Mouse (Mus musculus): ENCODE data around the gene Spag7. TPM values are rescaled to one million over a fixed set of nuclear protein-coding genes. Genes with fewer than 3 reads are reported as not detected.

The Spag7 gene
- polyA plus RNA-seq (2012; rRNA removed), result 48.0 and 50.2 TPM in 2 replicates

GRCm38 (mm10) chr11:70668771-70669505, at the start of gene Spag7:
Gene Spag7, minus strand, starts transcription at chr11:70669416.

GRCm38 (mm10) chr11:70699722-70700556, 30.7 kb upstream of the Spag7 start, which contains the start of the genes Inca1 and Kif1c:
Gene Inca1, minus strand, starts transcription at chr11:70700155.
Gene Kif1c, plus strand, starts transcription at chr11:70700548.

GRCm38 (mm10) chr11:70687601-70688199, 18.5 kb upstream of the Spag7 start, which contains the start of gene Camta2:
Gene Camta2, minus strand, starts transcription at chr11:70688105.

GRCm38 (mm10) chr11:70656964-70657363, 12.3 kb downstream of the Spag7 start, which contains the start of gene Eno3:
Gene Eno3, plus strand, starts transcription at chr11:70657202.

GRCm38 (mm10) chr11:70654198-70654922, 14.9 kb downstream of the Spag7 start, which contains the start of gene Pfn1:
Gene Pfn1, minus strand, starts transcription at chr11:70654644.

GRCm38 (mm10) chr11:70646691-70647650, 22.2 kb downstream of the Spag7 start, which contains the start of the genes Rnf167 and Slc25a11:
Gene Rnf167, plus strand, starts transcription at chr11:70647235.
Gene Slc25a11, minus strand, starts transcription at chr11:70647479.

GRCm38 (mm10) chr11:70638714-70639278, 30.4 kb downstream of the Spag7 start, which contains the start of gene Gp1ba:
Gene Gp1ba, plus strand, starts transcription at chr11:70639122.

GRCm38 (mm10) chr11:70619101-70619500, 50.1 kb downstream of the Spag7 start, which contains the start of gene Chrne:
Gene Chrne, minus strand, starts transcription at chr11:70619216.

GRCm38 (mm10) chr11:70615516-70616093, 53.6 kb downstream of the Spag7 start, which contains the start of gene 4930544D05Rik:
Gene 4930544D05Rik, plus strand, starts transcription at chr11:70615848.

Other genes starting within 250 kb of the Spag7 start
- 16.2 and 19.8 TPM in 2 replicates for gene Arrb2, start 236.8 kb downstream of the Spag7 start, polyA plus RNA-seq (2012; rRNA removed)
- gene Med11, start 217.5 kb downstream of the Spag7 start, polyA plus RNA-seq (2012; rRNA removed), result 13.8 and 13.9 TPM in 2 replicates
- gene Zmynd15, start 210.0 kb downstream of the Spag7 start, polyA plus RNA-seq (2012; rRNA removed), result 0.29 and 0.30 TPM in 2 replicates
- gene Cxcl16, start 209.4 kb downstream of the Spag7 start, polyA plus RNA-seq (2012; rRNA removed), result 0.85 and 1.2 TPM in 2 replicates
- gene Tm4sf5, start 164.2 kb downstream of the Spag7 start, polyA plus RNA-seq (2012; rRNA removed), result 0.66 and 1.0 TPM in 2 replicates
- 0.23 and 0.41 TPM in 2 replicates for gene Vmo1, start 154.8 kb downstream of the Spag7 start, polyA plus RNA-seq (2012; rRNA removed)
- gene Gltpd2, start 150.2 kb downstream of the Spag7 start, polyA plus RNA-seq (2012; rRNA removed), result 8.8 and 10.9 TPM in 2 replicates
- gene Psmb6, start 144.0 kb downstream of the Spag7 start, polyA plus RNA-seq (2012; rRNA removed), result 160 and 165 TPM in 2 replicates
- not detected in 2 replicates for gene Gm40193, start 136.5 kb downstream of the Spag7 start, polyA plus RNA-seq (2012; rRNA removed)
- gene Pld2, start 129.4 kb downstream of the Spag7 start, polyA plus RNA-seq (2012; rRNA removed), result 2.0 and 2.3 TPM in 2 replicates
- gene Mink1, start 106.5 kb downstream of the Spag7 start, polyA plus RNA-seq (2012; rRNA removed), result 12.1 and 13.7 TPM in 2 replicates
- gene 4930544D05Rik, start 53.6 kb downstream of the Spag7 start, polyA plus RNA-seq (2012; rRNA removed), result not detected in 2 replicates
- 0.06 TPM in 1 of 2 replicates, not detected in the other for gene Chrne, start 50.2 kb downstream of the Spag7 start, polyA plus RNA-seq (2012; rRNA removed)
- 3.2 and 4.8 TPM in 2 replicates for gene Gp1ba, start 30.3 kb downstream of the Spag7 start, polyA plus RNA-seq (2012; rRNA removed)
- gene Rnf167, start 22.2 kb downstream of the Spag7 start, polyA plus RNA-seq (2012; rRNA removed), result 44.9 and 50.6 TPM in 2 replicates
- 34.1 and 39.6 TPM in 2 replicates for gene Slc25a11, start 21.9 kb downstream of the Spag7 start, polyA plus RNA-seq (2012; rRNA removed)
- gene Pfn1, start 14.8 kb downstream of the Spag7 start, polyA plus RNA-seq (2012; rRNA removed), result 355 and 466 TPM in 2 replicates
- 4.1 and 6.4 TPM in 2 replicates for gene Eno3, start 12.2 kb downstream of the Spag7 start, polyA plus RNA-seq (2012; rRNA removed)
- 2.2 and 3.1 TPM in 2 replicates for gene Camta2, start 18.7 kb upstream of the Spag7 start, polyA plus RNA-seq (2012; rRNA removed)
- 0.77 and 0.98 TPM in 2 replicates for gene Inca1, start 30.7 kb upstream of the Spag7 start, polyA plus RNA-seq (2012; rRNA removed)
- gene Kif1c, start 31.1 kb upstream of the Spag7 start, polyA plus RNA-seq (2012; rRNA removed), result 5.4 and 5.8 TPM in 2 replicates
- 0.70 and 0.74 TPM in 2 replicates for gene Zfp3, start 94.8 kb upstream of the Spag7 start, polyA plus RNA-seq (2012; rRNA removed)
- 0.17 and 0.24 TPM in 2 replicates for gene Scimp, start 143.2 kb upstream of the Spag7 start, polyA plus RNA-seq (2012; rRNA removed)
- 4.3 and 4.5 TPM in 2 replicates for gene Rabep1, start 175.4 kb upstream of the Spag7 start, polyA plus RNA-seq (2012; rRNA removed)